Mouse (Mus musculus) heart, postnatal 0 days (tissue): ENCODE data around the gene Prkar1b.

ENCODE experiments used
- CTCF ChIP-seq: IDR thresholded peaks from 2 replicates; pipeline ENCODE4 v1.5.1; 2016; ENCODE audit warnings: antibody characterized with exemption, control low read depth, low read depth
- EP300 ChIP-seq: IDR thresholded peaks from 2 replicates; pipeline ENCODE4 v1.6.1; 2016; ENCODE audit warnings: antibody characterized with exemption, low read depth

- TF ChIP-seq CTCF (no peak), EP300 (no peak)
Measured at GRCm38 (mm10) chr5:139141326-139141725, 8.5 kb downstream of the Prkar1b start.
